Mouse (Mus musculus): Measurements from ENCODE around the gene Zfp746.

Zfp746 gene

GRCm38 (mm10) chr6:48086471-48086878 is at the start of gene Zfp746:
Gene Zfp746, minus strand, starts transcription at chr6:48086593.
- peak; percentile 89 for DNase-seq (ENCODE audit: extremely low spot score)

DNA sequence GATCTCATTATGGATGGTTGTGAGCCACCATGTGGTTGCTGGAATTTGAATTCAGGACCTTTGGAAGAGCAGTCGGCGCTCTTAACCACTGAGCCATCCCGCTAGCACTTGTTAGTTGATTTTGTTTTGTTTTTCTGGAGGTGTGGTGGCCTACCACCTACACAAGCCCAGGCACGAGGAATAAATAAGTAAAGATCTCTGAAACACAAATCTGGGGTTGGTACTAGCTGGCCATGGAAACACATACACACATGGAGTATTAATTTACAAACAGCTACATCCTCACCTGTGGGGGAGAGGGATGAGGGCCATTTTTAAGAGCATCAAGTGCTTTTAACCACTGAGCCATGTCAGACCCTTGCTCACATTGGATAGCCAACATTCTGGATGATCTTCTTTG is 34.7 kb upstream of the Zfp746 start:
- peak; percentile 35 for DNase-seq (ENCODE audit: extremely low spot score)

GRCm38 (mm10) chr6:48116036-48116435 is 29.6 kb upstream of the Zfp746 start:
- DNase-seq (ENCODE audit: extremely low spot score) = no peak

- peak; percentile 6 for DNase-seq (ENCODE audit: extremely low spot score)
Observed at GRCm38 (mm10) chr6:48086957-48087715, 743 bp upstream of the Zfp746 start.

DNA sequence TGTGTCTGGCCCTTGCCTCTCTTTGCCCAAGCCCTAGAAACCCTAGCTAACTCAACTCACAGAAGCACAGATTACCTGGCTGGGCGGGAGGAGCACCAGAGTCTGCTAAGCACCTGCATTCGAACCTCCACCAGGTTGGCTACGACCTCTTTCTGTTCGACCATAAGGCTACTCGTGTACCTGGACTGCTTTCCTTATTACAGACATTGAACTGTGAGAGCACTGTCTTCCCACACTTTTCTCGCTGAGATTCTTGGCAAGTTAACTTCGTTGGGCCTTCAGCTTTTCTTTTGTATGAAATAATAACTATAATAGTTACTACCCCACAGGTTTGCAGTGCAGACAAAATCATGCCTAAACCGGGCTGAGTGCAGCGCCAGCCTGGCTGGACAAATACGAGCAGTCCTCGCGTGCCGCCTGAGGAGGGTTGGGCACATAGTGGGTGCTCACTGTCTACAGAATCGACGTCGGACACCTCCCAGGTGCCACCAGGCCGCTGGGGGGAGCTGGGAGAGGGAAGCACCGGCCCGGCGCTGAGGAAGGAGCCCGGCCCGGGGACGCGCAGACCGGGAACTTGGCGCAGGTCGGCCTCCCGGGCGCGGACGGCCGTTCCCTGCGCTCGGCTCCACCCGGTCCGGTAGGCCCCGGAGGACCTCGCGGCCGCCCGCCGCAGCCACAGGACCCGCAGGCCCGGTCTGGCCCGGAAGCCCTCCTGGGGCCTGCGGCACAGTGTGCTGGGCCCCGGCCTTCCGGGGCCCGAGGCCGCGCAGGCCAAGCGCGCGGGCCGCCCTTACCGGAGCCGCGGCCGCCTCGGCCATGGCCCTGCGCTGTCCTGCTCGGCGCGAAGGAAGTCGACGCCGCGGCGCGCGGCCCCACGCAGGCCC is 630 bp downstream of the Zfp746 start:
- DNase-seq (ENCODE audit: extremely low spot score) = peak; percentile 63

DNA sequence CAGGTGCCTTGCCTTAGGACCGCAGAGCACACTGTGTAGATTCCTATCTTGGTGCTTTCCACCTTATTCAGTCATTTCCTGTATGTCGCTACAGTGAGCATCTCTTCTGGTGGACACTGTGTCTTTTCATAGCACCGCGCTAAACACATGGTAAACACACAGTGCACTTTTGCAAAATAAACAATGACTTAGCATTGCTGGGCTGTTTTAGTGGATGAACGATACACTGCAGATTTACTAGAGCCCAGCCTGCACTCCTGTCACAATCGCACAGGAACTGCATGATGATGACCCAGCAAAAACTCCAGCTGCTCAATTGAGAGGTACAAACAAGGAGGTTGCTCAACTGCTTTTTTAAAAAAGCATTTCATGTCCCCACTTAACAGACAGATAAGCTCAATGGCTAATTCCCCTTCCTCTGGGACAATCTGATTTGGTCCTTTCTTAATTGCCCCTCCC is 2.6 kb downstream of the Zfp746 start:
- no peak for DNase-seq (ENCODE audit: extremely low spot score)

- DNase-seq (ENCODE audit: extremely low spot score) = no peak
Observed at GRCm38 (mm10) chr6:48081952-48082351, 4.4 kb downstream of the Zfp746 start.

DNA sequence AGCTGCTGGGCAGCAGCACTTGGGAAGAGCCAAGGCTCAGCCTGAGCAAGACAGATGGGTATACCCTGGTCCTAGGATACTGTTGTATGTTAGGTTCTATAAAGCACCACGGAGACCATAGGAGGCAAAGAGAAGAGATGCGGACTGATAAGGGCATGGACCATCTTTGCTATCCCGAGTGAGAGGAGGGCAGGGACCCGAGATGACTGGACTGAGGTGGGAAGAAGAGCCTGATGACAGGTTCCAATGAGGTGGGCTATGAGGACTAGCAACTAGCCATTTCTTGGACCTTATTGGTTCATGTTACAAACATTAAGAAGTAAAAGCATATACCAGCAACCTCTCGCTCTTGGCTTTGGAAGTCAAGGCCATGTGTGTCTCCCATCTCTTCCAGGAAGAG is 5.4 kb downstream of the Zfp746 start:
- DNase-seq (ENCODE audit: extremely low spot score) = no peak

DNA sequence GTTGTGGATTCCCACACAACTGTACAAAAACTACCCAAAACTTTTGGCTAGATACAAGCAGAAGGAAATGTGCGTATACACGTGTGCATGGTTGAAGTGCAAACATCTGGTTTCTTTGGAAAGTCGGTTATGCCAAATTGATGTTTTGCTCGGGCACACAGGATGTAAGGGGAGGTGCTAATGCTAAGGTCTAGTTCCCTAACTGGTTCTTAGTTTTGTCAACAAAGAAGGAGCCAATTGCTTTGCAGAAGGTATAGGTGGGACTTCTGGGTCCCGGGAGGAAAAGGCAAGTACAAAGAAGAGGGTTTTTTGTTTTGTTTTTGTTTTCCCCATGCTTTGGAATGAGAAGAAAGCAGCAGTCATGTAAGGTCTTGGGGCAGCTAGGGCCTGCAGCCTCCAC is 13.1 kb downstream of the Zfp746 start:
- no peak for DNase-seq (ENCODE audit: extremely low spot score)

GRCm38 (mm10) chr6:48067492-48067891 is 18.9 kb downstream of the Zfp746 start:
- no peak for DNase-seq (ENCODE audit: extremely low spot score)

- DNase-seq (ENCODE audit: extremely low spot score) = no peak
Observed at GRCm38 (mm10) chr6:48065587-48066075, 20.8 kb downstream of the Zfp746 start.

GRCm38 (mm10) chr6:48064451-48064850 is 21.9 kb downstream of the Zfp746 start:
- no peak for DNase-seq (ENCODE audit: extremely low spot score)

DNA sequence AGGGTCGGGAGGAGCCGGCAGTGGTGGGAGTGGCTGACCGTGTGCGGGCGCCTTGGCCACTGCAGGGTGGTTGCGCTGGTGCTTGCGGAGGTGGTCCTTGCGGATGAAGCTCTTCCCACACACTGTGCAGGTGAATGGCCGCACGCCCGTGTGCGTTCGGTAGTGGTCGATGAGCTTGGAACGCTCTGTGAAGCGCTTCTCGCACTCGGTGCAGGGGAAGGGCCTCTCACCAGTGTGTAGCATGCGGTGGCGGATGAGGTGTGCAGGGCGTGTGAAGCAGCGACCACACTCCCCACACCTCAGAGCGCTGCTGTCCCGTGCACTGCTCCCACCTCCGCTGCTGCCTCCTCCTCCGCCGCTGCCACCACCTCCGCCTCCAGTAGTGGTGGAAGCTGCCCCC is 22.5 kb downstream of the Zfp746 start:
- no peak for DNase-seq (ENCODE audit: extremely low spot score)

DNA sequence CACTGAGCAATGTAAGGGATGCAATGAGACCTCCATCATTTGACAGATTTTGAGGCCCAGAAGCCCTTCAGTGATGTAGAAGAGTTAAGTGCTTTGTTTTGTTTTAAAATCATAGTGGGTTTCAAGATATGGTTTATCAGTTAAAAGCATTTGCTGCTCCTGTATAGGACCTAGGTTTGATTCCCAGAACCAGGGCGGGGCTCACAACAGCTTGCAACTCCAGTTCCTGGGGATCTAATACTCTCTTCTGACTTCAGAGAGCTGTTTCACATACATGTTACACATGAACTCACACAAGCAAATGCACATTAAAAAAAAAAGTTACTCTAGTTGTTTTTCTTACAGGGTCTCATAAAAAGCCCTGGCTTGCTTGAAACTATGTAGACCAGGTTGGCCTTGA is 25.5 kb downstream of the Zfp746 start:
- DNase-seq (ENCODE audit: extremely low spot score) = no peak

DNA sequence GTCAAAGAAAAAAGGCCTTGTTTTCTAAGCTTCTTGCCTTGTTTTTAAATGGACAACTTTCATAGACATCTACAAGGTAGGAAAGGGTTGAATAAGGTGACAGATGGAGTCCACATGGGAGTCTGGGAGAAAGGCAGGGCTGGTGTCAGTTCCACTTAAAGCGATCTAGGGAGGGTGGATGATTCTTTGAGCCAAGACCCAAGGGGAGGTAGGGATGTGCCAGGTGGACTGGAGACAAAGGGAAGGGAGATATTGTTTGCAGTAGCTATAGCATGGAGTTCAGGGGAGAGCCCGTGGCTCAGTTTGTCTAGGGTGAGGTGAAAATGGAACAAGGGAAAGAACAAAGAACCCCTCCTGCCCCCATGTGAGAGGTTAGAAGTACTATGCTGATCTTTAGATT is 26.0 kb downstream of the Zfp746 start:
- DNase-seq (ENCODE audit: extremely low spot score) = no peak

DNA sequence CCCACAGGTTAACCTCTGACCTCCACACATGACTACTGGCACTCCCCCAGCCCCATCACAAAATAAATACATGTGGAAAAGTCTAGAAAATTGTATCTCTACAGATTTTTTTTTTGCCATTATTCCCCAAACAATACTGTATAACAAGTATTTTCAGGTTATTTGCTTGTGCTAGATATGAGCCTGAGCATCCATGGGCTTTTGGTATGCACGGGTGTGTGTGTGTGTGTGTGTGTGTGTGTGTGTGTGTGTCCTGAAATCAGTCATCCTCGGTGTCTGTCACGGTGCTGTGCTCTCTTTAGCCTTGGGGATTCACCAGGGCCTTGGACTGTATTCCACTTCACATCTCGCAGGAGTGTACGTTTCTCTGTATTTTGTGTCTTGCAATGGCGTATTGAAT is 34.3 kb downstream of the Zfp746 start:
- DNase-seq (ENCODE audit: extremely low spot score) = no peak

- no peak for DNase-seq (ENCODE audit: extremely low spot score)
Observed at GRCm38 (mm10) chr6:48051666-48052065, 34.7 kb downstream of the Zfp746 start.

DNA sequence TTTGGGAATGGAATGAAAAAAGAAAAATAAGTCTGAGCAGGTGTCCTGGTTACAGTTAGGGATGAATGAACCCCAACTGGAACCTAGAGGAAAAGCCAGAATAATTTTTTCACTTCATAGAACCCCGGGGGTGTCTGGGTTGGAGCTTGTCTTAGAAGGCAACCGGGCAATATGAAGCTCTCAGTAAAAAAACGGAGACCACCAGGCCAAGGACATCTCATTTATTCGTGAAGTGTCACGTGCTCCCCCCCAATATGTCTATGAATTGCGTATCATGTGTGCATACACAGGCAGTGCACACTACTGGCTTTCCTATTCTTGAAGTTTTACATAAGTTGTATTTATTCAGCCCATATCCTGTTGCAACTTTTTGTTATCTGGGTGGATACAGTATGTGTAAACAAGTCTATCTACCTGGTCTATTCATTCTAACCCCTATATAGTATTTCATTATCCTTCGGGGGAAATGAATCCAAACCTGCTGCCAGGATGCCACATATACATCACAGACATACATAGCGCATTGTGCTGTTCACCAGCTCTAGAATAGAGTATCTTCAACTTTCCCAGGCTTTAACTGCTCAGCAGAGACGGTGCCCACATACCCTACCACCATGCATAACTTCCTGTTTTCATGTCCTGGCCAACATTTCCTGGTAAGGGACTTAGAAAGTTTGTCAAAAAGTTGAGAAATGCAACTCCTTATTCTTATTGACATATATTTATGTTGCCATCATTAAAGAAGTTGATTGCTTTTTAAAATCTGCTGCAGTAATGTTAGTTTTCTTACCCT is 36.9 kb downstream of the Zfp746 start:
- DNase-seq (ENCODE audit: extremely low spot score) = no peak

DNA sequence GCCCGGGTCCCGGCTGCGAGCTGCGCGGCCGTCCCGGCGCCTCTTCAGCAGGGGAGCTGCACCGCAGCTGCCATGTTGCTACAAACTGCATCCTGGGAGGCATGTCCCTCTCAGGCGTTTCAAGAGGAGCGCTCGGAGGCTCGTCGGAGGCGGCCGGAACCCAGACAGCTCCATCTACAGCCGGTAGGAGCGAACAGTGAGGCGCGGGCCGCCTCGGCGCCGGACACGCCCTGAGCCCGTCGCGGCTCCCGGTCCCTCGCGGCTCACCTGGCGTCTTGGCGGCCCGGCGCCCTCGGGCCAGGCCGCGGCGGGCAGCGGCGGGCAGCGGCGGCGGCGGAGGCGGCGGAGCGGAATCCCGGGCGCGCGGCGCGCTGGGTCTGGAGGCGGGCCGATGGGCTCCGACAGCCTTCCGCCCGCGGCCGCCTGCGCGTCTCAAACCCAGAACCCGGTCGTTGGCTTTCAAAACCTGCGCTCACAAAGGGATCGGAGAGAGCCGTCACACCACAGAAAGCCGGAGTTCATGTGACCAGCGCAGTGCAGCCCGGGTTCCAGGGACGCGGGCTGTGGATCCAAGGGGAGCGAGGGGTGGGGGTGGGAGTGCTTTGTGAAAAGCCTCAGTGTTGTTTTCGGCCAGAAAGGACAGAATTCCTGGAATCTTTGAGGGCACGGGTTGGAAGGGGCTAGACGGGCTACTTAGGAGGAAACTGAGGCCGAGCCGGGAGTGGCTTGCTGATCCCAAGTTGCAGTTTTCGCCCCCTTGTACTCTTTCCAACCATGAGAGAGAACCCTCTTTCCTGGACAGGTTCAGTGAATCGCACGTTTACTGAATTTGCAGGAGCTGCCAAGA is 37.7 kb downstream of the Zfp746 start, which contains the start of gene Zfp777:
Gene Zfp777, minus strand, starts transcription at position 486 of the 847 bp plus-strand sequence.
- DNase-seq (ENCODE audit: extremely low spot score) = peak; percentile 80

DNA sequence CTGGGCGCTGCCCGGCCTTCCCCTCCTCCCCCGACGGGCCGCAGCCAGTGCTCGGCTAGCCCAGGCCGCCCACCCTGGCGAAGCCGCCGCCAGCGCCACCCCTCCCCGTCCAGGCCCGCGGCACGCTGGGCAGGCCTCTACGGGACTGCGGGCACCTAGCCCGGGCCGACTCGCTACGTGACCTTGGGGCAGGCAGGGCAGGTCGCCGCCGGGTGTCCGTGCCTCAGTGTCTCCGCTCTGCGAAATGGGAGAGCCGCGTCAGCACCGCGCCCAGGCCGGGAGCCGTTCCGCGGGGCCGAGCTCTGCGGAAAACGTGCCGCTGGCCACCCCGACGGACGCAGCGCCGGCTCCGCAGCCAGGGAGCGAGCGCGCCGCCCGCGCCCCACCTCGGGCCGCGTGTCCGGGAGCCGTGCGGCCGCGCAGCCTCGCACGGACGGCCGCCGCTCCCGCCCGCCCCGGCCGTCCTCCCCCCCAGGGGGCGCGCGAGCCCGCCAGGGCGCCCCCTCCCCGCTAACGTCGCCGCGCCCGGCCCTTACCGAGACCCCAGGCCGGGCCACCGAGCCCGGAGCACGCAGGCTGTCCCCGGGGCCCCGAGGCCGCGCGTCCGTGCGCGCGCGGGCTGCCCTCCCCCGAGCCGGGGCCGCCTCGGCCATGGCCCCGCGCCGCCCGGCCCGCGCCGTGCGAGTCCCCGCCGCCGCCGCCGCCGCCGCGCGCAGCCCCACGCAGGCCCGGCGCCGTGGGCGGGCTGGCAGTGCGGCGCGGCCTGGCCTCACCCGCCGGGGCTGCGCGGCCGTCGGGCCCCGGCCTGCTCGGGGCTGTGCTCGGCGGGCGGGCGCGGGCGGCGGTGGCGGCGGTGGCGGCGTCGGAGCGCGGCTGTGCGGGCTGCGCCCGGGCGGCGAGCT is 38.7 kb downstream of the Zfp746 start:
- DNase-seq (ENCODE audit: extremely low spot score) = peak; percentile 65
